Mouse (Mus musculus) layer of hippocampus, adult 11-12 months (tissue): ENCODE measurements around the gene Snta1.
"Not testable (repeated sequence)": the region's sequence is repeated elsewhere in the genome, so short reads cannot be mapped to it uniquely, and the experiment has no call there.

Experiments used
- DNase-seq: peaks from one replicate; pipeline ENCODE4 v3.0.0; 2022; ENCODE audit warnings: low spot score

Snta1 gene

GRCm38 (mm10) chr2:154372151-154372829 is 35.6 kb downstream of the Snta1 start:
- peak; percentile 84 for DNase-seq

- no peak for DNase-seq
Observed at GRCm38 (mm10) chr2:154367510-154367909, 40.4 kb downstream of the Snta1 start.

DNA sequence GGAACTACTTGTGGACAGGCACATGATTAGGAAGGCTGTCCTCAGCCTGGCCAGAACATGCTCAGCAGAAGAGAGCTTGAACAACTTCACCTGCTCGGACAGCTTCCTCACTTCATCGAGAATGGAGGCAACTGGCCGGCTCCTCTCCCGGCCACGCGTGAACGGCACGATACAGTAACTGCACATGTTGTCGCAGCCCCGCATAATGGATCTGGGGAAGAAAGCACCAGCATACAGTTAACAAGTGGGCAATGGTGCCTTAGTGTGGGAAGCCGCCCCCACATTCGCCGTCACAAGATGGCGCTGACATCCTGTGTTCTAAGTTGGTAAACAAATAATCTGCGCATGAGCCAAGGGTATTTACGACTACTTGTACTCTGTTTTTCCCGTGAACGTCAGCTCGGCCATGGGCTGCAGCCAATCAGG is 53.9 kb downstream of the Snta1 start:
- DNase-seq: not testable (repeated sequence)

DNA sequence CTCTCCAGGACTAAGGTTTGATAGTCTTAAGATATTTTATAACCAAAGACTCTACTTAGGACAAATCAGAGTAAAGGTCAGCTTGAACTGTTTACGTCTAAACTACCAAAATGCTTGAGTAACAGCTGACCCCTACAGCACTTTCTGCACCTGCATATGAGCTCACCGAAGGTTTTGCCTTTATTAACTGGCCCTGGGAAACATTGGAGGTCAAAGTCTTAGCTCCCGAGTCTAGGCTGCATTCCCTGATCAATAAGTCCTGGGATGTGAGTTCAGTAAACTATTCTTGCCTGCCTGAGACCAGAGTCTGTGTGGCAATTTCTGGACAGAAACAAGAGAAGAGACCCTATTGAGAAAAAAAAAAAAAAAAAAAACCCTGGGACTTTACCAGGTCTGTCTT is 59.7 kb downstream of the Snta1 start:
- no peak for DNase-seq

- no peak for DNase-seq
Observed at GRCm38 (mm10) chr2:154339356-154339755, 68.5 kb downstream of the Snta1 start.

- no peak for DNase-seq
Observed at GRCm38 (mm10) chr2:154338161-154338560, 69.7 kb downstream of the Snta1 start.

GRCm38 (mm10) chr2:154335572-154335971 is 72.3 kb downstream of the Snta1 start:
- no peak for DNase-seq

DNA sequence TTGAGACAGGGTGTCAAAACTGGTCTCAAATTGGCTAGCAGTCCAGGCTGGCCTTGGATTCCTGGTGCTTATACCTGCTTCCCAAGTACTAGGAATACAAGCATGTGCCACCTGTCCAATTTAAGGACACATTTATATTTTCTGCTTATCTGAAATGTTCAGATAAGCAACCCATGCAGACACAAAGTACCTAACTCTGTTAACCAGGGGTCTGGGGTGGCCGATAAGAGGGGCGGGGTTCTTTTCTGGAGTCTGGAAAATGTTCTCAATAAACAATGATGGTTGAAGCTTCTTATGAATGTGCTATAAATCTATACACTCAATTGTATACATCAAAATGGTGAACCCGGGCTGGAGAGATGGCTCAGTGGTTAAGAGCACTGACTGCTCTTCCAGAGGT is 81.0 kb downstream of the Snta1 start:
- no peak for DNase-seq
